Mouse (Mus musculus): ENCODE measurements at regions not wholly inside any gene's neighbourhood (a gene's known extent, or its start where the extent isn't known, plus 50 kb on each side); places are given as distances from the start of the nearest gene placed in this dataset.

- ChIA-PET CTCF (interaction anchor here (1.1 to 1.4 kb wide), 3 partner anchors 10 to 17 kb away, joined by 3 read pairs; no protein-coding TSS in a partner anchor), POLR2A (no interaction called here)
- no peak for ATAC-seq
- in situ Hi-C loops (cut with MboI; ENCODE audit: low pct_unique_long_range_greater_than_20kb) = no loop called here
- no peak for TF ChIP-seq CTCF (IDR thresholded peaks at IDR 0.05)
- DNase-seq (ENCODE audit: low read depth, low spot score) = no peak
- H3K27me3 ChIP-seq = no peaks in the 10 kb centered on the region
Measured at GRCm38 (mm10) chr15:13593823-13594222, 420.3 kb upstream of the Cdh6 start.

- TF ChIP-seq CTCF (IDR thresholded peaks at IDR 0.05) = no peak
- no peak for ATAC-seq
- no peaks in the 10 kb centered on the region for H3K27me3 ChIP-seq
- ChIA-PET POLR2A (no interaction called here), CTCF (interaction anchor here (1.6 kb wide), 1 partner anchor 10 kb away, joined by 3 read pairs; no protein-coding TSS in a partner anchor)
- in situ Hi-C loops (cut with MboI; ENCODE audit: low pct_unique_long_range_greater_than_20kb) = no loop called here
- no peak for DNase-seq (ENCODE audit: low read depth, low spot score)
Measured at GRCm38 (mm10) chr15:13590864-13591263, 417.4 kb upstream of the Cdh6 start.

- POLR2A ChIA-PET = no interaction called here
- in situ Hi-C loops (cut with MboI; ENCODE audit: low pct_unique_long_range_greater_than_20kb) = no loop called here
- no peak for TF ChIP-seq CTCF (IDR thresholded peaks at IDR 0.05)
- DNase-seq (ENCODE audit: low read depth, low spot score) (no peak), ATAC-seq (no peak)
- H3K27me3 ChIP-seq = no peaks in the 10 kb centered on the region
- CTCF ChIA-PET = interaction anchor here (0.9 to 1.1 kb wide), 2 partner anchors 11 to 19 kb away, joined by 3 read pairs; no protein-coding TSS in a partner anchor
Measured at GRCm38 (mm10) chr15:13583300-13583699, 409.8 kb upstream of the Cdh6 start.

GRCm38 (mm10) chr15:13582134-13582533 lies 408.7 kb upstream of the Cdh6 start:
- DNase-seq (ENCODE audit: low read depth, low spot score) (no peak), ATAC-seq (no peak)
- POLR2A ChIA-PET = no interaction called here
- in situ Hi-C loops (cut with MboI; ENCODE audit: low pct_unique_long_range_greater_than_20kb) = no loop called here
- no peak for TF ChIP-seq CTCF (IDR thresholded peaks at IDR 0.05)
- CTCF ChIA-PET = interaction anchor here (1.1 kb wide), 1 partner anchor 12 kb away, joined by 3 read pairs; no protein-coding TSS in a partner anchor
- no peaks in the 10 kb centered on the region for H3K27me3 ChIP-seq

- TF ChIP-seq CTCF (IDR thresholded peaks at IDR 0.05) = no peak
- ATAC-seq (no peak), DNase-seq (ENCODE audit: low read depth, low spot score) (no peak)
- no peaks in the 10 kb centered on the region for H3K27me3 ChIP-seq
- in situ Hi-C loops (cut with MboI; ENCODE audit: low pct_unique_long_range_greater_than_20kb) = no loop called here
- ChIA-PET CTCF (no interaction called here), POLR2A (no interaction called here)
Measured at GRCm38 (mm10) chr15:13573621-13574020, 400.1 kb upstream of the Cdh6 start.

GRCm38 (mm10) chr15:13560920-13561319 lies 387.4 kb upstream of the Cdh6 start:
- no peak for TF ChIP-seq CTCF (IDR thresholded peaks at IDR 0.05)
- ATAC-seq (no peak), DNase-seq (ENCODE audit: low read depth, low spot score) (no peak)
- POLR2A ChIA-PET = no interaction called here
- H3K27me3 ChIP-seq = no peaks in the 10 kb centered on the region
- CTCF ChIA-PET = interaction anchor here (0.9 to 2.1 kb wide), 2 partner anchors 11 to 12 kb away, joined by 4 to 5 read pairs; no protein-coding TSS in a partner anchor
- in situ Hi-C loops (cut with MboI; ENCODE audit: low pct_unique_long_range_greater_than_20kb) = no loop called here

- in situ Hi-C loops (cut with MboI; ENCODE audit: low pct_unique_long_range_greater_than_20kb) = no loop called here
Measured at GRCm38 (mm10) chr15:13549207-13549837, 375.8 kb upstream of the Cdh6 start.

GRCm38 (mm10) chr15:13540026-13540425 lies 366.6 kb upstream of the Cdh6 start:
- no peak for ATAC-seq
- CTCF ChIA-PET = no interaction called here

More at GRCm38 (mm10) chr15:13549207-13549837, 375.8 kb upstream of the Cdh6 start:
- ATAC-seq (no peak), DNase-seq (ENCODE audit: low read depth, low spot score) (no peak)
- H3K27me3 ChIP-seq = no peaks in the 10 kb centered on the region
- POLR2A ChIA-PET = interaction anchor here (0.6 kb wide), 1 partner anchor 1371 kb away, joined by 5 read pairs; no protein-coding TSS in a partner anchor
- CTCF ChIA-PET = interaction anchor here (1.3 to 1.8 kb wide), 2 partner anchors 11 to 12 kb away, joined by 4 to 6 read pairs; no protein-coding TSS in a partner anchor
- TF ChIP-seq CTCF (IDR thresholded peaks at IDR 0.05) = no peak

GRCm38 (mm10) chr15:13534017-13534416 lies 360.5 kb upstream of the Cdh6 start:
- H3K27me3 ChIP-seq = no peaks in the 10 kb centered on the region
- POLR2A ChIA-PET = no interaction called here
- CTCF ChIA-PET = no interaction called here
- no peak for ATAC-seq
- DNase-seq (ENCODE audit: low read depth, low spot score) = no peak
- in situ Hi-C loops (cut with MboI; ENCODE audit: low pct_unique_long_range_greater_than_20kb) = no loop called here
- TF ChIP-seq CTCF (IDR thresholded peaks at IDR 0.05) = no peak

More at GRCm38 (mm10) chr15:13540026-13540425, 366.6 kb upstream of the Cdh6 start:
- in situ Hi-C loops (cut with MboI; ENCODE audit: low pct_unique_long_range_greater_than_20kb) = no loop called here
- no peak for DNase-seq (ENCODE audit: low read depth, low spot score)
- POLR2A ChIA-PET = interaction anchor here (0.9 kb wide), 1 partner anchor 11 kb away, joined by 3 read pairs; no protein-coding TSS in a partner anchor
- TF ChIP-seq CTCF (IDR thresholded peaks at IDR 0.05) = no peak
- H3K27me3 ChIP-seq = no peaks in the 10 kb centered on the region

GRCm38 (mm10) chr15:13529960-13530359 lies 356.5 kb upstream of the Cdh6 start:
- POLR2A ChIA-PET = no interaction called here
- TF ChIP-seq CTCF (IDR thresholded peaks at IDR 0.05) = no peak
- ATAC-seq (peak; percentile 47), DNase-seq (ENCODE audit: low read depth, low spot score) (no peak)
- in situ Hi-C loops (cut with MboI; ENCODE audit: low pct_unique_long_range_greater_than_20kb) = no loop called here
- no peaks in the 10 kb centered on the region for H3K27me3 ChIP-seq
- CTCF ChIA-PET = interaction anchor here (1.2 kb wide), 1 partner anchor 9 kb away, joined by 3 read pairs; no protein-coding TSS in a partner anchor

- CTCF ChIA-PET = interaction anchor here (1.2 kb wide), 1 partner anchor 10 kb away, joined by 3 read pairs; no protein-coding TSS in a partner anchor
- ATAC-seq = no peak
- in situ Hi-C loops (cut with MboI; ENCODE audit: low pct_unique_long_range_greater_than_20kb) = no loop called here
- no peak for TF ChIP-seq CTCF (IDR thresholded peaks at IDR 0.05)
- POLR2A ChIA-PET = interaction anchor here (1.1 kb wide), 1 partner anchor 11 kb away, joined by 3 read pairs; no protein-coding TSS in a partner anchor
- no peaks in the 10 kb centered on the region for H3K27me3 ChIP-seq
- no peak for DNase-seq (ENCODE audit: low read depth, low spot score)
Measured at GRCm38 (mm10) chr15:13529050-13529449, 355.6 kb upstream of the Cdh6 start.

Measured in Patski (cell line).